Mouse (Mus musculus) erythroblast, embryonic 14.5 days (primary cell): ENCODE results near the gene Hs3st2.

Experiments
- GATA1 ChIP-seq: IDR thresholded peaks from 2 replicates; pipeline ENCODE4 v1.6.1; 2012; ENCODE audit warnings: low read length, inconsistent platforms, mixed read lengths
- TAL1 ChIP-seq: IDR thresholded peaks from 3 replicates; pipeline ENCODE4 v1.6.1; 2012; ENCODE audit warnings: low read length, inconsistent platforms, mixed read lengths

DNA sequence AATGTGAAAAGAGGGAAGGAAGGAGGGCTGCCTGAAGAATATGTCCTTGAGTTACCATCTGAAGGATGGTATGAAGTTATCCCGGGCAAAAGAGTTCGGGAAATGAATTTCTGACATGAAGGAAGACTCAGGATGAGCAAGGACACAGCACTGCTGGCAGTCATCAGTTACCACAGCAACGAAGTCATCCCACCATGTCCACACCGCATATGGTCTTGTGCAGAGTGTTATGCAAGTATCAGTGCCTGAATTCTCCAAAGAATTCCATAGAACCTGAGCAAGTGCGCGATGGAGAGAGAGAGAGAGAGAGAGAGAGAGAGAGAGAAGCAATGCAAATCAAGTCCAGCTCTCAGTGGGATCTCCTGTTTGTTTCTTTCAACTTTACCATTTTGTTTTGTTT lies 142.0 kb downstream of the Hs3st2 start:
- no peak for TF ChIP-seq TAL1
- no peak for TF ChIP-seq GATA1
